Mouse (Mus musculus) heart, adult 2 months (tissue): ENCODE measurements around the gene Thbs4.

Source experiments
- EP300 ChIP-seq: fragments of 200-500 bp; IDR thresholded peaks from 2 replicates; pipeline ENCODE4 v1.6.1; 2011; ENCODE audit warnings: low read depth, low read length, control low read depth; ENCODE audit not compliant: insufficient read depth
- POLR2A ChIP-seq: fragments of 200-500 bp; IDR thresholded peaks from 2 replicates; pipeline ENCODE4 v1.6.1; 2011; ENCODE audit warnings: mild to moderate bottlenecking, low read depth, low read length, control low read depth; ENCODE audit not compliant: insufficient read depth

- TF ChIP-seq EP300: no peak
- TF ChIP-seq POLR2A: no peak
Measured at GRCm38 (mm10) chr13:92780927-92781326, 13.7 kb downstream of the Thbs4 start.
